Mouse (Mus musculus) T-cell, adult 2 months (primary cell): ENCODE data around the gene 4930564D02Rik.

Experiments
- DNase-seq: peaks from one replicate; pipeline ENCODE4 v3.0.0; 2022; ENCODE audit warnings: low spot score

4930564D02Rik gene

GRCm38 (mm10) chr3:105058627-105059513, 7.8 kb upstream of the 4930564D02Rik start:
- DNase-seq, result peak; percentile 41

- DNase-seq, result no peak
Observed at GRCm38 (mm10) chr3:105059911-105060310, 6.7 kb upstream of the 4930564D02Rik start.

- no peak for DNase-seq
Observed at GRCm38 (mm10) chr3:105060992-105061391, 5.7 kb upstream of the 4930564D02Rik start.

- DNase-seq, result no peak
Observed at GRCm38 (mm10) chr3:105061496-105061895, 5.1 kb upstream of the 4930564D02Rik start.

GRCm38 (mm10) chr3:105061991-105062390, 4.7 kb upstream of the 4930564D02Rik start:
- DNase-seq, result no peak

GRCm38 (mm10) chr3:105062676-105063075, 4.0 kb upstream of the 4930564D02Rik start:
- DNase-seq, result no peak

- DNase-seq, result no peak
Observed at GRCm38 (mm10) chr3:105070553-105070952, 3.9 kb downstream of the 4930564D02Rik start.

- DNase-seq, result no peak
Observed at GRCm38 (mm10) chr3:105071251-105071650, 4.6 kb downstream of the 4930564D02Rik start.

GRCm38 (mm10) chr3:105072536-105072935, 5.9 kb downstream of the 4930564D02Rik start:
- no peak for DNase-seq

- no peak for DNase-seq
Observed at GRCm38 (mm10) chr3:105075796-105076195, 9.2 kb downstream of the 4930564D02Rik start.

- DNase-seq, result no peak
Observed at GRCm38 (mm10) chr3:105078231-105078826, 11.7 kb downstream of the 4930564D02Rik start.

- no peak for DNase-seq
Observed at GRCm38 (mm10) chr3:105087344-105087743, 20.7 kb downstream of the 4930564D02Rik start.

- no peak for DNase-seq
Observed at GRCm38 (mm10) chr3:105088638-105089037, 22.0 kb downstream of the 4930564D02Rik start.

GRCm38 (mm10) chr3:105090147-105090546, 23.5 kb downstream of the 4930564D02Rik start:
- no peak for DNase-seq

- no peak for DNase-seq
Observed at GRCm38 (mm10) chr3:105090981-105091380, 24.3 kb downstream of the 4930564D02Rik start.

- DNase-seq, result no peak
Observed at GRCm38 (mm10) chr3:105092721-105093505, 26.3 kb downstream of the 4930564D02Rik start.

- no peak for DNase-seq
Observed at GRCm38 (mm10) chr3:105094448-105094847, 27.8 kb downstream of the 4930564D02Rik start.

GRCm38 (mm10) chr3:105095026-105095425, 28.4 kb downstream of the 4930564D02Rik start:
- no peak for DNase-seq

- no peak for DNase-seq
Observed at GRCm38 (mm10) chr3:105097581-105097980, 30.9 kb downstream of the 4930564D02Rik start.

GRCm38 (mm10) chr3:105099526-105100269, 33.1 kb downstream of the 4930564D02Rik start:
- DNase-seq, result no peak

- DNase-seq, result no peak
Observed at GRCm38 (mm10) chr3:105100270-105100589, 33.6 kb downstream of the 4930564D02Rik start.

- DNase-seq, result no peak
Observed at GRCm38 (mm10) chr3:105105827-105106226, 39.2 kb downstream of the 4930564D02Rik start.
